Mouse (Mus musculus) mammary gland, adult 2 months (tissue): ENCODE measurements around the gene Zfp322a. TPM values are rescaled to one million over a fixed set of nuclear protein-coding genes. Genes with fewer than 3 reads are reported as not detected.

Source experiments
- polyA plus RNA-seq: library from polyadenylated mRNA; depleted of rRNA; stranded (reverse); fragments of >200 nt; gene quantifications from 2 replicates; pipeline ENCODE4 v1.2.3, GENCODE M21; 2012; ENCODE audit warnings: low replicate concordance; rRNA removed

Gene Zfp322a
- 0.82 and 2.2 TPM in 2 replicates for polyA plus RNA-seq

DNA sequence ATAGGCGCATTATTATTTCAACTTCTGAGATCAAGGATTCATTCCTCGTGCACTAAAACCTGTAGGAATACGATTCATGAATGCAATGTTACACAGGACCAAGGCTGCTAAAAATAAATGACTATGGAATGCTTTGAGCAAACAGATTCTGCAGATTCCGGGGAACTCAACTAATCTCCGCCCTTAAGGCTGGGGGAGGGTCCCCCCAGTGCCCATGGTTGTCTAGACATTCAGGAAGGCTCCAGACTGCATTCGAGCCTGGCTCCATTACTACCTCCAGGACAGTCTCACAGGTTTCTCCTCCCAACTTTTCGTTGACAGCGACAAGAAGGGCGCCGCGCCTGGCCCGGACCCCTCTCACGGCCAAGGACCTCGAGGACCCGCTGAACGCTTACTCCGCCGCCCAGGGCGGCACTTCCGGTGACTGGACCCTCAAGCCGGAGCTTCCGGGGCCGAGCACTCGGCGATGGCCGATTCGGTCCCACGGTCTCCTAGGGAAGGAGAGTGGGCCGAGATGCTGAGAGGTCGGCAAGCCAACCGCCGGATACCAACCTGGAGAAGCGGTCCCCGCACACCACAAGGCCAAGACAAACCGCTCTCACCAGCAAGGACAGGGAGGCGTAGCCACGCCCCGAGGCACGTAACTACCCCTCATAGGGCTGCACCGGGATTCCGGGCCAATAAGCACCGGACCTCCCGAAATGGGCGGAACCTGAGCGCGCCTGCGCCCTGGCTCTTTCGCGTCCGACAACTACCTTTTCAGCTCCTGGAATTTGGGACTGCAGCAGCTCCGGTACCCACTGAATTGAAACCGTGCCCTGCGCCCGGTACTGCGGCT is at the start of gene Zfp322a:
Gene Zfp322a, minus strand, starts transcription at position 626 of the 838 bp plus-strand sequence.

Other genes starting within 250 kb of the Zfp322a start
- not detected in 2 replicates for gene Vmn1r218, start 236.1 kb downstream of the Zfp322a start, polyA plus RNA-seq
- not detected in 2 replicates for gene Vmn1r219, start 209.9 kb downstream of the Zfp322a start, polyA plus RNA-seq
- gene Vmn1r220, start 181.2 kb downstream of the Zfp322a start, polyA plus RNA-seq, result not detected in 2 replicates
- not detected in 2 replicates for gene Vmn1r221, start 155.1 kb downstream of the Zfp322a start, polyA plus RNA-seq
- gene Vmn1r222, start 133.3 kb downstream of the Zfp322a start, polyA plus RNA-seq, result not detected in 2 replicates
- not detected in 2 replicates for gene Vmn1r223, start 122.1 kb downstream of the Zfp322a start, polyA plus RNA-seq
- gene Abt1, start 54.7 kb upstream of the Zfp322a start, polyA plus RNA-seq, result 1.8 and 2.7 TPM in 2 replicates
- gene Btn1a1, start 96.7 kb upstream of the Zfp322a start, polyA plus RNA-seq, result 7.6 and 14.7 TPM in 2 replicates
- 0.22 TPM in 1 of 2 replicates, not detected in the other for gene Btn2a2, start 119.6 kb upstream of the Zfp322a start, polyA plus RNA-seq
- gene Hist1h4h, start 161.8 kb upstream of the Zfp322a start, polyA plus RNA-seq, result 38.0 and 58.7 TPM in 2 replicates
- 11.2 and 126 TPM in 2 replicates for gene Hist1h2af, start 164.7 kb upstream of the Zfp322a start, polyA plus RNA-seq
- gene Hist1h3g, start 166.2 kb upstream of the Zfp322a start, polyA plus RNA-seq, result 5.9 and 13.3 TPM in 2 replicates
- gene Hist1h2bh, start 174.2 kb upstream of the Zfp322a start, polyA plus RNA-seq, result 0.78 and 1.9 TPM in 2 replicates
- 1.0 and 5.4 TPM in 2 replicates for gene Hist1h3f, start 174.8 kb upstream of the Zfp322a start, polyA plus RNA-seq
- gene Hist1h4f, start 182.4 kb upstream of the Zfp322a start, polyA plus RNA-seq, result 2.2 and 6.6 TPM in 2 replicates
- 0.13 and 0.16 TPM in 2 replicates for gene Hist1h1d, start 184.1 kb upstream of the Zfp322a start, polyA plus RNA-seq
- gene Hist1h3e, start 193.2 kb upstream of the Zfp322a start, polyA plus RNA-seq, result 6.4 and 27.3 TPM in 2 replicates
- 1.2 and 9.3 TPM in 2 replicates for gene Hist1h2ae, start 202.0 kb upstream of the Zfp322a start, polyA plus RNA-seq
- gene Hist1h2bg, start 202.2 kb upstream of the Zfp322a start, polyA plus RNA-seq, result 13.0 and 31.0 TPM in 2 replicates
- 4.0 and 7.4 TPM in 2 replicates for gene Hist1h2bf, start 205.0 kb upstream of the Zfp322a start, polyA plus RNA-seq
- 0.65 and 4.8 TPM in 2 replicates for gene Hist1h2ad, start 205.2 kb upstream of the Zfp322a start, polyA plus RNA-seq
- 4.1 and 8.7 TPM in 2 replicates for gene Hist1h3d, start 206.6 kb upstream of the Zfp322a start, polyA plus RNA-seq
- 5.3 and 12.9 TPM in 2 replicates for gene Hist1h4d, start 212.4 kb upstream of the Zfp322a start, polyA plus RNA-seq